Mouse (Mus musculus): ENCODE data around the gene Cyp2e1. TPM values are rescaled to one million over a fixed set of nuclear protein-coding genes. Genes with fewer than 3 reads are reported as not detected.

Gene Cyp2e1
- polyA plus RNA-seq, 1 experiment: 1.3 TPM

DNA sequence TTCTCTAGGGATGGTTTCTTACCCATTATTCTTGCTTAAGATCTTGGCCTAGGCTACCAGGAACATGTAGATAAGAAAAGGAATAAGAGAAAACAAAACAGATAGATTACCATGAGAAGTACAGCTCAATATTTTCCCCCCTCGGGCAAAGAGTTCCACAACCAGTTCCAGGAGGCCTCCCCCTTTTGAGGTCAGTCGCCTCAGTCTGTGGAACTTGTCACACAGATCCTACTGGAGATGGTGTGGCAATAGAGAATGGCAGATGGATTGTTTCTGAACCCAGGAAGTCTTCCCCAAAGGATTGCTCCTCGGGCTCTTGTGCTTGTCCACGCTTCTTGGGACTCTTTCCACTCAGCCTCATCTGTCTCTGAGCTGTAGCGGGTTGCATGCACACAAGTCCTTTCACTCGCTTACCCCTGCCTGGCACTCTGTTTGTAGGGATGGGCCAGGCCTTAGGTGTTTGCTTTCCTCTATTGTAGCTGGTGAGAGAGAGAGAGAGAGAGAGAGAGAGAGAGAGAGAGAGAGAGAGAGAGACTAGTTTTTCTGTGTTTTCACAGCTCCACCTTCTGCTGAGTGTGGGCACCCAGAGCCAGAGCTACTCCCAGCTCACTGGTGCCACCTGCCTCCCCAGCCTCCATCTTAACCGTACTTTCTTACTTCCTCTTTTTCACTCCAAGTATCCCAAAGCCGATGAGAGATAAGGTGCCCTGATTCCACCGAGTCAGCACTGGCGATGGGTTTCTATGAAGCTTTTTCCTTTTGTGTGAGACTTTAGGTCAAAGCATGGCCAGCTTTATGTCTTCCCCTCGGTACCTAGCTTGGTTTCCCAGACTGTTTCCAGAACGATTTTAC lies 2.6 kb downstream of the Cyp2e1 start:
- Histone ChIP-seq H3K36me3 (ENCODE audit: control insufficient read depth, insufficient read depth, low read length) (no peaks in the 10 kb centered on the region), H3K4me3 (ENCODE audit: extremely low read depth, insufficient read depth, insufficient read length) (no peak overlapping the region), H3K4me1 (ENCODE audit: control insufficient read depth, insufficient read depth, insufficient read length) (no peaks in the 10 kb centered on the region), H3K27me3 (ENCODE audit: control insufficient read depth, insufficient read depth, low read length) (no peaks in the 10 kb centered on the region), H3K27ac (ENCODE audit: insufficient read depth, low read length) (no peak overlapping the region)
- WGBS: 47% methylated on average over 12 of the region's 12 CpGs
- TF ChIP-seq CTCF (IDR thresholded peaks at IDR 0.05; ENCODE audit: extremely low read depth, insufficient read depth, insufficient read length, insufficient replicate concordance) (no peak), POLR2A (IDR thresholded peaks at IDR 0.05; ENCODE audit: low read depth, low read length) (no peak)
- no peak for DNase-seq (ENCODE audit: low read depth in 1 of 2, low spot score in 2 of 2)

DNA sequence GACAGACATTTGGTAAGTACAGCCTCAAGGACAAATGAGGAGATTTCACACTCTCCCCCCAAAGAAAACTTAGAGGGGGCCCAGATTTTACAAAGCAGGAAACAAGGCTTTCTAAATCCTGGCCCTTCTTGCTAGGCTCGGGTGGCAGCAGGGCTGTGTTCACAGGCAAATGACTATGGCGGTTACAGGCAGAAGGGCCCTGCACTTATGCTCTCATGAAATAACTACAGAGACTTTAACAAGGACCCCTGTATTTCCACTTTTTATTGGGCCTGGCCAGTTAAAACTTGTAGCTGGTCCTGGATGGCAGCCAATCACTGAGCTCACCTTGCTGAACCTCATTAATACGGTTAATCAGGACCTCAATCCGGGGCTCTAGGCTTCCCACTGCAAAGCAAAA lies 17.0 kb downstream of the Cyp2e1 start:
- TF ChIP-seq CTCF (IDR thresholded peaks at IDR 0.05; ENCODE audit: extremely low read depth, insufficient read depth, insufficient read length, insufficient replicate concordance): no peak
- TF ChIP-seq POLR2A (IDR thresholded peaks at IDR 0.05; ENCODE audit: low read depth, low read length): no peak
- Histone ChIP-seq H3K27ac (ENCODE audit: insufficient read depth, low read length) (no peak overlapping the region), H3K27me3 (ENCODE audit: control insufficient read depth, insufficient read depth, low read length) (no peaks in the 10 kb centered on the region), H3K36me3 (ENCODE audit: control insufficient read depth, insufficient read depth, low read length) (no peaks in the 10 kb centered on the region), H3K4me1 (ENCODE audit: control insufficient read depth, insufficient read depth, insufficient read length) (no peaks in the 10 kb centered on the region), H3K4me3 (ENCODE audit: extremely low read depth, insufficient read depth, insufficient read length) (no peak overlapping the region)
- 86% methylated on average over 4 of the region's 4 CpGs for WGBS
- no peak for DNase-seq (ENCODE audit: low read depth in 1 of 2, low spot score in 2 of 2)

DNA sequence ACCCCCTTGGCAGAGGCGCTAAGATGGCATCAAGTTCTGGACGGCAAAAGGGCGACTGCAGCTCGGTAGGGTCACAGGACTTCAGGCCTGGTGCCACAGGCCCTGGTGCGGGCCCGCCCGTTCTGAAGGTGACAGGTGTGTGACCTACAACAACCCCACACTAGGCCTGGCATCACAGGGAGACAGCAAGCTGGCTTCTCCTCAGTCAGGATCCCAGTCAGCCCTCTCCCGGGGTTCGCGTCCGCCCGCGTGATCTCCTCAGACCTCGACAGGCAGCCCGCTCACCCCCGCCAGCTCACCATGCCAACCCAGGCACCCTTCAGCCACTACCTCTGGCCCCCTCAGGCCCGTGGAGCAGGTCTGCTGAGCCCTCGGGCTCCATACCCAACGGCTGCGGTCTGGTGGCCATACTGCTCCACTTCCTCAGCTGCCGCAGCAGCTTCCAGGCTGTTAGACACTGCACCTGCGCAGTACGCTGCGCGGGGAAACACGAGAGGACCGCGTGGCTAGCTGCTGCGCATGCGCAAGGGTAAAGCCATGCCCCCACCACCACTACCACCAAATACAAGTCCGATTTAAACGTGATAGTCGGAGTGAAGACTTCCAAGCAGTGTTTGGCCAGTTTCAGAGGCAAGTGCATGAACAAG lies 24.0 kb downstream of the Cyp2e1 start, which contains the start of gene Syce1:
Gene Syce1 (minus strand): TSS at position 447 of the 647 bp plus-strand sequence.
- no peak for TF ChIP-seq CTCF (IDR thresholded peaks at IDR 0.05; ENCODE audit: extremely low read depth, insufficient read depth, insufficient read length, insufficient replicate concordance)
- TF ChIP-seq POLR2A (IDR thresholded peaks at IDR 0.05; ENCODE audit: low read depth, low read length): no peak
- 83% methylated on average over 33 of the region's 33 CpGs for WGBS
- H3K4me1 ChIP-seq (ENCODE audit: control insufficient read depth, insufficient read depth, insufficient read length): no peaks in the 10 kb centered on the region
- no peak for DNase-seq (ENCODE audit: low read depth in 1 of 2, low spot score in 2 of 2)
- no peaks in the 10 kb centered on the region for H3K36me3 ChIP-seq (ENCODE audit: control insufficient read depth, insufficient read depth, low read length)
- H3K27me3 ChIP-seq (ENCODE audit: control insufficient read depth, insufficient read depth, low read length): no peaks in the 10 kb centered on the region
- no peak within 1 kb of the TSS for H3K4me3 ChIP-seq (ENCODE audit: extremely low read depth, insufficient read depth, insufficient read length)
- no peak within 1 kb of the TSS for H3K27ac ChIP-seq (ENCODE audit: insufficient read depth, low read length)

DNA sequence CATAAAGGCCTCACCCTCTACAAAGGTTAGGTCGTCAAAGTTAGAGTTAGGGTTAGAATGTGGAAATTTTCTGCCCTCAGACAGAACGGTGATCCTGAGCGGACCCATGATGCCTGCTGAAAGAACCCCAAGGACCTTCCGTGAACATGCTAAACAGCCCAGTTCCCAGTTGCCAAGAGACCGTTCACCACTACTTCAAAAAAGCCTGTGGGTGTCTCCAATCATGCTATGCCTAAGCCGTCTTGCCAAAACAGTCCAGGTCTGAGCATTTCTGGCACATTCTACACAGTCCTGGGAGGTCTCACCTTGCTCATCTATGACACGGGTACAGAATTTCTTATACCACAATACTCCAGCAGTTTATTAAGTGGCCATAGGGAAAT lies 24.5 kb downstream of the Cyp2e1 start:
- WGBS: 85% methylated on average over 7 of the region's 7 CpGs
- Histone ChIP-seq H3K36me3 (ENCODE audit: control insufficient read depth, insufficient read depth, low read length) (no peaks in the 10 kb centered on the region), H3K27me3 (ENCODE audit: control insufficient read depth, insufficient read depth, low read length) (no peaks in the 10 kb centered on the region), H3K4me1 (ENCODE audit: control insufficient read depth, insufficient read depth, insufficient read length) (no peaks in the 10 kb centered on the region), H3K4me3 (ENCODE audit: extremely low read depth, insufficient read depth, insufficient read length) (no peak overlapping the region), H3K27ac (ENCODE audit: insufficient read depth, low read length) (no peak overlapping the region)
- no peak for DNase-seq (ENCODE audit: low read depth in 1 of 2, low spot score in 2 of 2)
- no peak for TF ChIP-seq POLR2A (IDR thresholded peaks at IDR 0.05; ENCODE audit: low read depth, low read length)
- TF ChIP-seq CTCF (IDR thresholded peaks at IDR 0.05; ENCODE audit: extremely low read depth, insufficient read depth, insufficient read length, insufficient replicate concordance): no peak

DNA sequence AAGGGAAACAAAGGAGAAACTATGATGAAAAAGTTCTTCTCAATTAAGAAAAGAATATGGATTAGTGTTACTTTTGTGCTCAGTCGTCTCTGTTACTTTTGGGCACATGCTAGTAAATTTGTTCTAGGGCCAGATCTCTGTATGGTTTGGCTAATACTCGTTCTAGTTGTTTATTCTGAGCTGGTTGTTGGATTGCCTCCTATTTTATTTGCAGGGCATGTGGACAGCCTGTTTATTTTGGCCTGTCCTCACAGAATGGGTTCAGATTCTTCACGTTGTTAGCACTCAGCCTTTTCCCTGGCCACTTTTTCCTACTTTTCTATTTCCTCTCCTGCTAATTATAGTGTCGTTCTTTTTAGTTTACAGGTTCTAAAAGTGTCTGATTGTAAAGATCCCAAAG lies 30.0 kb downstream of the Cyp2e1 start:
- 65% methylated on average over 4 of the region's 4 CpGs for WGBS
- no peak overlapping the region for H3K27ac ChIP-seq (ENCODE audit: insufficient read depth, low read length)
- H3K36me3 ChIP-seq (ENCODE audit: control insufficient read depth, insufficient read depth, low read length): no peaks in the 10 kb centered on the region
- no peak for TF ChIP-seq POLR2A (IDR thresholded peaks at IDR 0.05; ENCODE audit: low read depth, low read length)
- H3K4me1 ChIP-seq (ENCODE audit: control insufficient read depth, insufficient read depth, insufficient read length): no peaks in the 10 kb centered on the region
- H3K4me3 ChIP-seq (ENCODE audit: extremely low read depth, insufficient read depth, insufficient read length): no peak overlapping the region
- H3K27me3 ChIP-seq (ENCODE audit: control insufficient read depth, insufficient read depth, low read length): no peaks in the 10 kb centered on the region
- no peak for DNase-seq (ENCODE audit: low read depth in 1 of 2, low spot score in 2 of 2)

DNA sequence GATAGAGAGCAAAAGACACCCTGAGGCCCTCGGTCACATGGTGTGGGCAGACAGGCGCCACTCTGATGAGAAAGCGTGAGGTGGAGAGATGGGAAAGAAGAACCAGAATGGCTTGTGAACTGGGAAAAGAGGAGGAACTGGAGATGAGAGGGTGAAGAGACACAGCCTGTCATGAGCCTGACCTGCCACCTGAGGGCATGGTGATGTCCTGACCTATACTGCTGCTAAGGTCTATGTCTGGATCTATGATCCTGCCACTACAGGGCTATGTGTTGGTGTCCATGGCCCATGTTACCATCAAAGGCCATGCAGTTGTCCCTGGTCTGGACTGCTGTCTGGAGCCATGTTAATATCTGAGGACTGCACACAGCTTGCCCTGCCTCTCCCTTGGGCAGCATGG lies 34.1 kb downstream of the Cyp2e1 start:
- no peaks in the 10 kb centered on the region for H3K4me1 ChIP-seq (ENCODE audit: control insufficient read depth, insufficient read depth, insufficient read length)
- TF ChIP-seq CTCF (IDR thresholded peaks at IDR 0.05; ENCODE audit: extremely low read depth, insufficient read depth, insufficient read length, insufficient replicate concordance) (no peak), POLR2A (IDR thresholded peaks at IDR 0.05; ENCODE audit: low read depth, low read length) (no peak)
- no peak overlapping the region for H3K27ac ChIP-seq (ENCODE audit: insufficient read depth, low read length)
- DNase-seq (ENCODE audit: low read depth in 1 of 2, low spot score in 2 of 2): no peak
- H3K36me3 ChIP-seq (ENCODE audit: control insufficient read depth, insufficient read depth, low read length): no peaks in the 10 kb centered on the region
- H3K27me3 ChIP-seq (ENCODE audit: control insufficient read depth, insufficient read depth, low read length): no peaks in the 10 kb centered on the region
- no peak overlapping the region for H3K4me3 ChIP-seq (ENCODE audit: extremely low read depth, insufficient read depth, insufficient read length)
- 89% methylated on average over 3 of the region's 3 CpGs for WGBS

DNA sequence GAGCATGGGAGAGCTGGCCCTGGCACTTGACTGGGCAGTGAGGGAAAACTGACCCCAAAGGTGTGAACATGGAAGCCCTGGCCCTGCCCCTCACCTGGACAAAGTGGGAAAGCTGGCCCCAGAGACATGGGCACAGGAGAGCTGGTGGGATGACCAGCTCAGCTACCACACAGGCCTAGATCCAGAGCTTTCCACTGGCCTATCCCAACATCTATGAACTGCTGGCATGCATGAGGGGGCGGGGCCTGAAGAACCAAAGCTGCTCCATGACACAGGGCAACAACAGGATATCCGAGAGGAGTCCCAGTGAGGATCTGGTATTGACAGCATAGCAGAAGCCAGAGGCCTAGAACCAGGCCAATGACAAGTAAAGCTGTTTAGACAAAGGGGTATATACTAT lies 34.7 kb downstream of the Cyp2e1 start:
- no peak for DNase-seq (ENCODE audit: low read depth in 1 of 2, low spot score in 2 of 2)
- no peak overlapping the region for H3K27ac ChIP-seq (ENCODE audit: insufficient read depth, low read length)
- TF ChIP-seq POLR2A (IDR thresholded peaks at IDR 0.05; ENCODE audit: low read depth, low read length) (no peak), CTCF (IDR thresholded peaks at IDR 0.05; ENCODE audit: extremely low read depth, insufficient read depth, insufficient read length, insufficient replicate concordance) (no peak)
- no peaks in the 10 kb centered on the region for H3K4me1 ChIP-seq (ENCODE audit: control insufficient read depth, insufficient read depth, insufficient read length)
- no peak overlapping the region for H3K4me3 ChIP-seq (ENCODE audit: extremely low read depth, insufficient read depth, insufficient read length)
- WGBS: 80% methylated on average over 2 of the region's 2 CpGs
- no peaks in the 10 kb centered on the region for H3K36me3 ChIP-seq (ENCODE audit: control insufficient read depth, insufficient read depth, low read length)
- no peaks in the 10 kb centered on the region for H3K27me3 ChIP-seq (ENCODE audit: control insufficient read depth, insufficient read depth, low read length)
